Mouse (Mus musculus): ENCODE data around the gene Ncor2.

The Ncor2 gene

GRCm38 (mm10) chr5:125066479-125067471 lies 112.2 kb downstream of the Ncor2 start:
- 83% methylated on average over 13 of the region's 13 CpGs for WGBS

GRCm38 (mm10) chr5:125063015-125063414 lies 116.0 kb downstream of the Ncor2 start:
- 44% methylated on average over 17 of the region's 17 CpGs for WGBS

- WGBS, result under 1% methylated on average over 28 of the region's 29 CpGs
Measured at GRCm38 (mm10) chr5:125058267-125058668, 120.8 kb downstream of the Ncor2 start.

- WGBS, result 19% methylated on average over 29 of the region's 29 CpGs
Measured at GRCm38 (mm10) chr5:125057555-125058266, 121.3 kb downstream of the Ncor2 start.

- 30% methylated on average over 19 of the region's 19 CpGs for WGBS
Measured at GRCm38 (mm10) chr5:125056696-125057554, 122.1 kb downstream of the Ncor2 start.

- 61% methylated on average over 6 of the region's 6 CpGs for WGBS
Measured at GRCm38 (mm10) chr5:125056331-125056695, 122.7 kb downstream of the Ncor2 start.

GRCm38 (mm10) chr5:125055901-125056300 lies 123.1 kb downstream of the Ncor2 start:
- 82% methylated on average over 8 of the region's 8 CpGs for WGBS

- 75% methylated on average over 7 of the region's 7 CpGs for WGBS
Measured at GRCm38 (mm10) chr5:125053661-125054060, 125.4 kb downstream of the Ncor2 start.

- WGBS, result 41% methylated on average over 23 of the region's 23 CpGs
Measured at GRCm38 (mm10) chr5:125052603-125053488, 126.2 kb downstream of the Ncor2 start.

- WGBS, result 47% methylated on average over 10 of the region's 10 CpGs
Measured at GRCm38 (mm10) chr5:125052237-125052602, 126.8 kb downstream of the Ncor2 start.

GRCm38 (mm10) chr5:125049481-125049880 lies 129.5 kb downstream of the Ncor2 start:
- WGBS, result 97% methylated on average over 4 of the region's 4 CpGs

GRCm38 (mm10) chr5:125046436-125046835 lies 132.6 kb downstream of the Ncor2 start:
- 56% methylated on average over 5 of the region's 5 CpGs for WGBS

GRCm38 (mm10) chr5:125045202-125045601 lies 133.8 kb downstream of the Ncor2 start:
- 38% methylated on average over 5 of the region's 5 CpGs for WGBS

- 71% methylated on average over 6 of the region's 6 CpGs for WGBS
Measured at GRCm38 (mm10) chr5:125043448-125043847, 135.6 kb downstream of the Ncor2 start.

- 47% methylated on average over 9 of the region's 9 CpGs for WGBS
Measured at GRCm38 (mm10) chr5:125041578-125041977, 137.4 kb downstream of the Ncor2 start.

- WGBS, result 50% methylated on average over 5 of the region's 5 CpGs
Measured at GRCm38 (mm10) chr5:125040128-125040584, 138.9 kb downstream of the Ncor2 start.

GRCm38 (mm10) chr5:125039377-125040027 lies 139.5 kb downstream of the Ncor2 start:
- 83% methylated on average over 8 of the region's 8 CpGs for WGBS

- 72% methylated on average over 8 of the region's 8 CpGs for WGBS
Measured at GRCm38 (mm10) chr5:125036483-125036882, 142.5 kb downstream of the Ncor2 start.

GRCm38 (mm10) chr5:125028911-125029310 lies 150.1 kb downstream of the Ncor2 start:
- 94% methylated on average over 20 of the region's 20 CpGs for WGBS

GRCm38 (mm10) chr5:125028371-125028770 lies 150.6 kb downstream of the Ncor2 start:
- 68% methylated on average over 15 of the region's 15 CpGs for WGBS
